Comparison of ENCODE assay signal across 25 mouse cellular contexts in the genomic region with DNA sequence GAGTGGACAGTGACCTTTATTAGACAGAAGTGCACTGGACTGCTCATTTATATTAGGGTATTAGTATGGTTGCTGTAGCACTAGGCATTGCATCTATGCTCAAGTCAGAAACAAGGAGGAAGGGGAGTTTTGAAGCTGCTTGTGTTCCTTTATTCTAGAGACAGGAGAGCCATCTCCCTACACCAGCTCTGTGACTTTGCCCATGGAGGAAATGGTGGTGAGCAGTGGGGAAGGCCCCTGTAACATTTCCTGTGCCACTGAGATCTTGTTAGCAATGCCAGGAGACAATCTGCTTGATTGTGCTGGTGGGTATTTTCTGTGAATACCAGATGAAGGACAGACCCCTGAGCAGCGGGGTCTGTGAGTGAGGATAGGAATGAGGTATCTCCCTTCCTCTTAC. TPM values are rescaled to one million over a fixed set of nuclear protein-coding genes. Genes with fewer than 3 reads are reported as not detected.
DNase-seq lines count a peak whose midpoint lies in the region; ATAC-seq lines count a peak whose summit lies in the region.
"Had no signal": no experiment of that assay in that cellular context is flagged by ENCODE, and none has a peak within 500 bp of the region (broad histone marks: within the 10 kb centered on the region; RNA-seq: fewer than 3 reads in every experiment).

No protein-coding gene starts in this region.

- no peaks in the 10 kb centered on the region for H3K36me3 ChIP-seq in liver, embryonic 13.5 days
- peaks cover 5% of the 10 kb centered on the region for H3K36me3 ChIP-seq in liver, embryonic 12.5 days
- H3K36me3 ChIP-seq: hindbrain, embryonic 15.5 days; limb, embryonic 13.5 days; midbrain, embryonic 15.5 days; neural tube, embryonic 15.5 days had no signal

- ATAC-seq in liver, embryonic 13.5 days (ENCODE audit: low read depth), result no peak
- no peak for ATAC-seq in liver, embryonic 12.5 days
- ATAC-seq in granulocyte monocyte progenitor cell, adult 5-6 weeks (replicated peaks; ENCODE audit: poor library complexity, severe bottlenecking), result peak; percentile 20; the same call in 1 of the 2 replicates
- ATAC-seq: forebrain, embryonic 14.5 days; intestine, postnatal 0 days; midbrain, embryonic 15.5 days had no signal

- H3K4me2 ChIP-seq in liver, embryonic 13.5 days, result no peak overlapping the region
- H3K4me2 ChIP-seq in liver, embryonic 12.5 days, result no peak overlapping the region
- H3K4me2 ChIP-seq: embryonic facial prominence, embryonic 12.5 days; heart, embryonic 11.5 days; hindbrain, embryonic 15.5 days; kidney, embryonic 15.5 days; limb, embryonic 13.5 days; liver, embryonic 15.5 days; midbrain, embryonic 15.5 days; neural tube, embryonic 15.5 days had no signal

- no peaks in the 10 kb centered on the region for H3K9me3 ChIP-seq in liver, embryonic 13.5 days (replicated peaks)
- no peaks in the 10 kb centered on the region for H3K9me3 ChIP-seq in liver, embryonic 12.5 days (replicated peaks)
- H3K9me3 ChIP-seq: embryonic facial prominence, embryonic 12.5 days; hindbrain, embryonic 15.5 days; kidney, embryonic 15.5 days; limb, embryonic 13.5 days; liver, embryonic 15.5 days; midbrain, embryonic 15.5 days; neural tube, embryonic 15.5 days had no signal

- H3K27me3 ChIP-seq in liver, embryonic 13.5 days, result no peaks in the 10 kb centered on the region
- no peaks in the 10 kb centered on the region for H3K27me3 ChIP-seq in liver, embryonic 12.5 days (replicated peaks)
- H3K27me3 ChIP-seq: embryonic facial prominence, embryonic 12.5 days; hindbrain, embryonic 15.5 days; kidney, embryonic 15.5 days; limb, embryonic 13.5 days; liver, embryonic 15.5 days; midbrain, embryonic 15.5 days; neural tube, embryonic 15.5 days had no signal

- no peak overlapping the region for H3K9ac ChIP-seq in liver, embryonic 13.5 days
- no peak overlapping the region for H3K9ac ChIP-seq in liver, embryonic 12.5 days
- H3K9ac ChIP-seq: embryonic facial prominence, embryonic 12.5 days; hindbrain, embryonic 15.5 days; kidney, embryonic 15.5 days; limb, embryonic 13.5 days; liver, embryonic 15.5 days; midbrain, embryonic 15.5 days; neural tube, embryonic 15.5 days had no signal

- 39% methylated on average over 1 of the region's 1 CpGs for WGBS in liver, embryonic 13.5 days (ENCODE audit: insufficient replicate concordance)
- 41% methylated on average over 1 of the region's 1 CpGs for WGBS in liver, embryonic 12.5 days (ENCODE audit: insufficient replicate concordance)

- no peak overlapping the region for H3K4me3 ChIP-seq in liver, embryonic 13.5 days (replicated peaks)
- H3K4me3 ChIP-seq in liver, embryonic 12.5 days, result no peak overlapping the region
- H3K4me3 ChIP-seq: embryonic facial prominence, embryonic 12.5 days; erythroblast, embryonic 14.5 days; hindbrain, embryonic 15.5 days; kidney, embryonic 15.5 days; limb, embryonic 13.5 days; liver, embryonic 15.5 days; midbrain, embryonic 15.5 days; myocyte; neural tube, embryonic 15.5 days had no signal

- DNase-seq in liver, embryonic 13.5 days, result no peak
- DNase-seq in CD4-positive helper T cell, adult 2 months (ENCODE audit: low read depth, low spot score), result peak; percentile 68
- DNase-seq in naive thymus-derived CD4-positive, alpha-beta T cell, adult 2 months (ENCODE audit: low read depth), result peak; percentile 73
- no peak for DNase-seq in right cerebral cortex, adult 2 months (ENCODE audit: low spot score in 2 of 2)
- no peak for DNase-seq in frontal cortex, postnatal 36 days (ENCODE audit: low spot score in 2 of 2)
- DNase-seq: adrenal gland, adult 8-10 months; cerebellum, adult 9-11 months; gastrocnemius, postnatal 25 days; heart, postnatal 10 days; layer of hippocampus, postnatal 36 days; right cerebral cortex, postnatal 4 days had no signal

- H3K4me1 ChIP-seq in liver, embryonic 13.5 days (replicated peaks), result peaks cover 88% of the 10 kb centered on the region
- peaks cover 92% of the 10 kb centered on the region for H3K4me1 ChIP-seq in liver, embryonic 12.5 days

- peak overlapping the region; percentile 18; the same call in 1 of the 2 replicates for H3K27ac ChIP-seq in liver, embryonic 13.5 days
- H3K27ac ChIP-seq in liver, embryonic 12.5 days, result no peak overlapping the region
- H3K27ac ChIP-seq: embryonic facial prominence, embryonic 12.5 days; hindbrain, embryonic 15.5 days; kidney, embryonic 15.5 days; limb, embryonic 13.5 days; liver, embryonic 15.5 days; midbrain, embryonic 15.5 days; neural tube, embryonic 15.5 days had no signal

RNA-seq across cellular contexts. Expression of a gene that starts 23.0 kb away (rescaled TPM):
- polyA plus RNA-seq in liver, embryonic 13.5 days (2015; fragmentation: Nextera tagmentation; extraction: Ambion mirVana), result 10.9 and 15.1 TPM in 2 replicates
- 19.9 and 20.4 TPM in 2 replicates for polyA plus RNA-seq in liver, embryonic 12.5 days (2016; fragmentation: Nextera tagmentation; extraction: Ambion mirVana)
- 71.4 and 92.2 TPM in 2 replicates for total RNA-seq in granulocyte monocyte progenitor cell, adult 5-6 weeks (2014; fragmentation: Nextera tagmentation)
- 44.7 and 53.7 TPM in 2 replicates for total RNA-seq in granulocyte monocyte progenitor cell, adult 5-6 weeks (2017)

Comparison
In these comparisons a context has a peak if more than half of its experiments do, and no peak if none do; other contexts are left out.
1. DNase-seq: peak in CD4-positive helper T cell, adult 2 months (single experiment) and naive thymus-derived CD4-positive, alpha-beta T cell, adult 2 months (single experiment); none in liver, embryonic 13.5 days (single experiment), right cerebral cortex, adult 2 months (0 of 2) and frontal cortex, postnatal 36 days (0 of 2).